Mouse (Mus musculus): ENCODE results near the gene Taf10. TPM values are rescaled to one million over a fixed set of nuclear protein-coding genes. Genes with fewer than 3 reads are reported as not detected.
"Not testable (repeated sequence)": the region's sequence is repeated elsewhere in the genome, so short reads cannot be mapped to it uniquely, and the experiment has no call there.

Taf10 gene
- polyA plus RNA-seq, 1 experiment, result 282 TPM

DNA sequence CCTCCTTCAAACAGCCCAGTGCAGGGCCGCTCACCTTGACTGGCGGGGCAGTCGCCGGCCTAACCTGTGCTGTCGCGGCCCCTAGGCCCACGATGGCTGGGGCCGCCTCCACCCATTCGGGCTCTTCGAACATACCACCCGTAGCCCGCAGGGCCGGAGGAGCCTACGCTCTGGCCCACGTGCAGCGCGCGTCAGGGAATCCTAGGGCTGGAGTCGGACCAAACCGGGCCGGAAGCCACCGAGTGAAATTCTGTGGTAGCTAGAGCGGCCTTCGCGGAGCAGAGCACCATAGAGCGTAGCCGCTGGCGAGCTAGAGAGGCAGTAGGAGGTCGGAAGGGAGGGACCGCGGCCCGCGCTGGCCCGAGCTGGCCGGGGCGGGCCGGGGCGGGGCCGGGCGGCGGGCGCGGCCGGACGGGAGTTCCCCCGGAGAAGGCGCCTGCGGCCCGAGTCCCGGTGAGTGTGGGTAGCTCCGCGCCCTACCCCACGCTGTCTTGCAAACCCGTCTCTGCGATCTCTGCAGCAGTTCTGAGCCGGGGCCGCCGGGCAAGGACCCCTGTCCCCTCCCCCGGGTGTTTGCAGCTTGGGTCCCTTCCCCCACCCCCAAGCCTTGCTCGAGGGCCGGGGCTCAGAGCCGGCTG lies 7.8 kb downstream of the Taf10 start, which contains the start of gene Ilk:
Ilk (plus strand) TSS at position 329 of the 638 bp plus-strand sequence.
- under 1% methylated on average over 62 of the region's 62 CpGs for WGBS
- Histone ChIP-seq H3K27ac (ENCODE audit: insufficient read depth, low read length) (peak within 1 kb of the TSS; percentile 87), H3K27me3 (ENCODE audit: control insufficient read depth, insufficient read depth, low read length) (no peaks in the 10 kb centered on the region), H3K4me1 (ENCODE audit: control insufficient read depth, insufficient read depth, insufficient read length) (peaks cover 2% of the 10 kb centered on the region), H3K4me3 (ENCODE audit: extremely low read depth, insufficient read depth, insufficient read length) (peak within 1 kb of the TSS; percentile 72), H3K36me3 (ENCODE audit: control insufficient read depth, insufficient read depth, low read length) (peaks cover 23% of the 10 kb centered on the region)
- DNase-seq (ENCODE audit: low read depth in 1 of 2, low spot score in 2 of 2), result peak; percentile 77 to 89
- no peak for TF ChIP-seq CTCF (IDR thresholded peaks at IDR 0.05; ENCODE audit: extremely low read depth, insufficient read depth, insufficient read length, insufficient replicate concordance)

DNA sequence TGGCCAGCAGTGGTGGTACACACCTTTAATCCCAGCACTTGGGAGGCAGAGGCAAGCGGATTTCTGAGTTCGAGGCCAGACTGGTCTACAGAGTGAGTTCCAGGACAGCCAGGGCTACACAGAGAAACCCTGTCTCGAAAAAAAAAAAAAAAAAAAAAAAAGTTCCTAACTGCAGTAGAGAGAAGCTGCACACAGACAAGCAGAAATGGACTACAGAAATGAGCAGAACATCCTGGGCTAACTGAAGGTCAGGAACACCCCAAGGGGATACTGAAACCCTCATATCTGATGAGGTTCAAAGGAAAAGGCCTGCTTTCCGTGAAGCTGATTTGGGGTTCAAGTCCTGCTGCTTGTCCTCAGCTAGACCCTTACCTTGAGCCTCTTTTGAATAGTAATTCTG lies 8.7 kb downstream of the Taf10 start:
- 39% methylated on average over 4 of the region's 4 CpGs for WGBS
- H3K4me3 ChIP-seq (ENCODE audit: extremely low read depth, insufficient read depth, insufficient read length), result peak overlapping the region; percentile 40; the same call in 1 of the 2 replicates

DNA sequence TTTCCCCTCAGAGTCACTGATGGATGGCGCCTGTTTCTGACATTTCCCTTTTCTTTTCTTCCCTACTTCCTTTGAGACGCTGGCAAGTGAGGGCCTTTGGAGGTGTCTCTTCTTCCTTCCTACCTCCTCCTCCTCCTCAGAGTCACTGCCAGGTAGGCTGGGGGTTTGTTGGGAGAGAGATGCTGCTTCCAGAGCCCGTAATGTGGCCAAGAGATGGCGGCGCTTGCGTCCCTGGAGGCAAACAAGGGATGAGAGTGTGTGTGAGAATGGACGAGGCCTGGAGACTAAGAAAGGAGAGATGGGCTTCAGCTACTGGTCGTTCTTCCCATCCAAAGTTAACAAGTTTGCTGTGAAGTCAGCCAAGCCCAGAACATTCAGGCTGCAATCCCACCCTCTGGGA lies 9.3 kb downstream of the Taf10 start:
- peaks cover 2% of the 10 kb centered on the region for H3K4me1 ChIP-seq (ENCODE audit: control insufficient read depth, insufficient read depth, insufficient read length)
- H3K27me3 ChIP-seq (ENCODE audit: control insufficient read depth, insufficient read depth, low read length), result no peaks in the 10 kb centered on the region
- H3K27ac ChIP-seq (ENCODE audit: insufficient read depth, low read length), result no peak overlapping the region
- 89% methylated on average over 8 of the region's 8 CpGs for WGBS
- DNase-seq (ENCODE audit: low read depth in 1 of 2, low spot score in 2 of 2), result no peak
- TF ChIP-seq CTCF (IDR thresholded peaks at IDR 0.05; ENCODE audit: extremely low read depth, insufficient read depth, insufficient read length, insufficient replicate concordance) (no peak), POLR2A (IDR thresholded peaks at IDR 0.05; ENCODE audit: low read depth, low read length) (no peak)
- H3K4me3 ChIP-seq (ENCODE audit: extremely low read depth, insufficient read depth, insufficient read length), result no peak overlapping the region
- H3K36me3 ChIP-seq (ENCODE audit: control insufficient read depth, insufficient read depth, low read length), result peaks cover 20% of the 10 kb centered on the region

More for the DNA sequence above, 8.7 kb downstream of the Taf10 start:
- peaks cover 20% of the 10 kb centered on the region for H3K36me3 ChIP-seq (ENCODE audit: control insufficient read depth, insufficient read depth, low read length)
- DNase-seq (ENCODE audit: low read depth in 1 of 2, low spot score in 2 of 2); H3K4me1 ChIP-seq (ENCODE audit: control insufficient read depth, insufficient read depth, insufficient read length); H3K27ac ChIP-seq (ENCODE audit: insufficient read depth, low read length); H3K27me3 ChIP-seq (ENCODE audit: control insufficient read depth, insufficient read depth, low read length): not testable (repeated sequence)

DNA sequence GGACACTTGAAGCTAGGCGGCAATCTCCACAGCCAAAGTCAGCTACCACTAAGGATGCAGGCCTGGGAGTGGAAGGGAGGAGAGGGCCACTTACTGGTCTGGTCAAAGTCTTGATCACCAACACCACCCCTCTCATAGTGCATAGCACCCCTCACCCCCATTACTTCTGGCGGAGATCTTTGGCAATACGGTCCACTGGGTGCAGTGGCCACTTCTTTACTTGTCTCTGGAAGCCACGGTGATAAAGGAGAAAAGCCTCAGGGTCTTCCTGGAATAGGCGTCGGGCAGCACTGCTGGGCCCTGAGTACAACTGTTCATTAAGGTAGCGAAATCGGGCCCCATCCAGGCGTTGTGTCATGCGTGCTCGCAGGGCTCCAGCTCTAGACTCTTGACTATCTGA lies 10.3 kb downstream of the Taf10 start:
- no peak for DNase-seq (ENCODE audit: low read depth in 1 of 2, low spot score in 2 of 2)
- H3K4me1 ChIP-seq (ENCODE audit: control insufficient read depth, insufficient read depth, insufficient read length), result peaks cover 2% of the 10 kb centered on the region; the same call in 1 of the 2 replicates
- peaks cover 22% of the 10 kb centered on the region for H3K36me3 ChIP-seq (ENCODE audit: control insufficient read depth, insufficient read depth, low read length)
- TF ChIP-seq POLR2A (IDR thresholded peaks at IDR 0.05; ENCODE audit: low read depth, low read length) (no peak), CTCF (IDR thresholded peaks at IDR 0.05; ENCODE audit: extremely low read depth, insufficient read depth, insufficient read length, insufficient replicate concordance) (no peak)
- no peak overlapping the region for H3K27ac ChIP-seq (ENCODE audit: insufficient read depth, low read length)
- WGBS, result 93% methylated on average over 11 of the region's 11 CpGs
- no peaks in the 10 kb centered on the region for H3K27me3 ChIP-seq (ENCODE audit: control insufficient read depth, insufficient read depth, low read length)
- H3K4me3 ChIP-seq (ENCODE audit: extremely low read depth, insufficient read depth, insufficient read length), result no peak overlapping the region

DNA sequence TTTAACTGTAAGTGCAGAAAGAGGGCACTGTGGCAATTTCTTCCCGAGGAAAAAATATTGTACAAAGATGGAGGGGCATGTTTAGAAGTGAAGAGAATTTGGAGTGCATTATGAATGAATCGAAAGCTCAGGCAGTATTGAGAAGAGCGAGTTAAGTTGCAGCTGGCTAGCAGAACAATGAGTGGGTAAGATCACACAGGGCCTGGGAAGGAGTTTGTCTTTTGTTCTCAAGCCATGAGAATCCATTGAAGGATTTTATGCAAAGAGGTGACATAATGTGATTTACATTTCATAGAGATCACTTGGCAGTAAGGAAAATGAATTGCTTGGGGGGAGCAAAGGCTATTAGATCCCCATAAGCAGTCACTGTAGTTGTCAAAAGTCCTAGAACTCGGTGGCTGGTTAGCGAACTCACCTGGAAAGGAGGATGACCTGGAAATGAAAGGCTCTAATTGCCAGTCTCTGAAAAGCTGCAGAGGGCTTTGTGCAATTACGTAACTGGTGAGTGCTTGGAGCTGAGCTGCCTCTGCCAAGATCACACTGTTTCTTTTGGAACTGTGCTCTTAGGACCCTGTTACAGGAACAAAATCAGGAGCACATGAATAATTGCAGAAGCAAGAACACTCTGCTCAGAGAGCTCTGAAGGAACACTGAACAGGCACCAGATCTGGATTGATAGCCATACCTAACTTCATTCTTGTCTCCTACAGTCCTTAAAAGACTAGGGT lies 15.3 kb downstream of the Taf10 start:
- WGBS, result 69% methylated on average over 6 of the region's 6 CpGs
- peaks cover 20% of the 10 kb centered on the region for H3K36me3 ChIP-seq (ENCODE audit: control insufficient read depth, insufficient read depth, low read length)
- no peak overlapping the region for H3K4me3 ChIP-seq (ENCODE audit: extremely low read depth, insufficient read depth, insufficient read length)
- DNase-seq (ENCODE audit: low read depth in 1 of 2, low spot score in 2 of 2), result no peak
- no peak for TF ChIP-seq POLR2A (IDR thresholded peaks at IDR 0.05; ENCODE audit: low read depth, low read length)
- no peak for TF ChIP-seq CTCF (IDR thresholded peaks at IDR 0.05; ENCODE audit: extremely low read depth, insufficient read depth, insufficient read length, insufficient replicate concordance)
- H3K27me3 ChIP-seq (ENCODE audit: control insufficient read depth, insufficient read depth, low read length), result no peaks in the 10 kb centered on the region
- no peak overlapping the region for H3K27ac ChIP-seq (ENCODE audit: insufficient read depth, low read length)
- no peaks in the 10 kb centered on the region for H3K4me1 ChIP-seq (ENCODE audit: control insufficient read depth, insufficient read depth, insufficient read length)

DNA sequence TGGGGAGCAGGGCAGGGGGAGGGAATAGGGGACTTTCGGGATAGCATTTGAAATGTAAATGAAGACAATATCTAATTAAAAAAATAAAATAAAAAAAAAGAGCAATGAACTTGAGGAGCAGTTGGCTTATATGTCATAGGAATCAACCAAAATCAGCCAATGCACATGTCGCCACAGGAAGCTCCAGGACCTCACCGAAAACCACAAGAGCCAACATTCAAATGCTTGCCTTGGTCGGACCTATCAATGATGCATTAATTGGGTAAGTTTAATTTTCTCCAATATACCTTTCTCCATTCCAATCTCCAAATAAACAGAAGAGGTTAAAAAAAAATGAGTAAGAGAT lies 17.2 kb downstream of the Taf10 start:
- WGBS, result 68% methylated on average over 4 of the region's 4 CpGs
- no peak overlapping the region for H3K4me3 ChIP-seq (ENCODE audit: extremely low read depth, insufficient read depth, insufficient read length)
- TF ChIP-seq CTCF (IDR thresholded peaks at IDR 0.05; ENCODE audit: extremely low read depth, insufficient read depth, insufficient read length, insufficient replicate concordance) (no peak), POLR2A (IDR thresholded peaks at IDR 0.05; ENCODE audit: low read depth, low read length) (no peak)
- no peaks in the 10 kb centered on the region for H3K27me3 ChIP-seq (ENCODE audit: control insufficient read depth, insufficient read depth, low read length)
- H3K36me3 ChIP-seq (ENCODE audit: control insufficient read depth, insufficient read depth, low read length), result peaks cover 7% of the 10 kb centered on the region
- H3K4me1 ChIP-seq (ENCODE audit: control insufficient read depth, insufficient read depth, insufficient read length), result no peaks in the 10 kb centered on the region
- no peak for DNase-seq (ENCODE audit: low read depth in 1 of 2, low spot score in 2 of 2)
- H3K27ac ChIP-seq (ENCODE audit: insufficient read depth, low read length), result no peak overlapping the region
